Mouse (Mus musculus): ENCODE measurements around the gene Ube2v1.

- TF ChIP-seq CTCF (conservative IDR thresholded peaks at IDR 0.05; ENCODE audit: low read length) (no peak), POU5F1 (IDR thresholded peaks at IDR 0.05; ENCODE audit: borderline replicate concordance, low read length) (no peak)
These were observed 28.9 kb downstream of the Ube2v1 start for GRCm38 (mm10) chr2:167602978-167603377.

Measured in E14TG2a.4 (cell line).